Mouse (Mus musculus) hindbrain, embryonic 11.5 days (tissue): ENCODE data around the gene Gm20388. TPM values are rescaled to one million over a fixed set of nuclear protein-coding genes. Genes with fewer than 3 reads are reported as not detected.

Experiments used
- ATAC-seq: fragments of 200-750 bp; cut with Nextera tagmentation; 2 replicates; pipeline ENCODE4 v1.8.0; 2017; ENCODE audit warnings: mild to moderate bottlenecking, moderate TSS enrichment, moderate library complexity; ENCODE audit not compliant: low FRiP score
- DNase-seq: peaks from one replicate; pipeline ENCODE4 v3.0.0-alpha.2; 2015; ENCODE audit warnings: low spot score
- H3K27ac ChIP-seq: fragments of 300-500 bp; sonication (generic); 2 replicates; pipeline ENCODE4 v1.5.1; 2014; ENCODE audit warnings: mild to moderate bottlenecking, low read depth, low read length
- H3K27me3 ChIP-seq: fragments of 300-500 bp; sonication (generic); 2 replicates; pipeline ENCODE4 v1.6.1; 2014; ENCODE audit warnings: mild to moderate bottlenecking, low read length, moderate library complexity, mixed read lengths; ENCODE audit not compliant: control insufficient read depth, insufficient read depth
- H3K36me3 ChIP-seq: fragments of 300-500 bp; sonication (generic); 2 replicates; pipeline ENCODE4 v1.6.1; 2014; ENCODE audit warnings: mild to moderate bottlenecking, low read length, moderate library complexity, mixed read lengths; ENCODE audit not compliant: control insufficient read depth, insufficient read depth
- H3K4me1 ChIP-seq: fragments of 300-500 bp; sonication (generic); replicated peaks from 2 replicates; pipeline ENCODE4 v1.6.1; 2014; ENCODE audit warnings: low read length, mixed read lengths; ENCODE audit not compliant: control insufficient read depth, insufficient read depth
- H3K4me2 ChIP-seq: fragments of 300-500 bp; sonication (generic); replicated peaks from 2 replicates; pipeline ENCODE4 v1.6.1; 2014; ENCODE audit warnings: mild to moderate bottlenecking, low read depth, low read length
- H3K4me3 ChIP-seq: fragments of 300-500 bp; sonication (generic); 2 replicates; pipeline ENCODE4 v1.5.1; 2014; ENCODE audit warnings: low read depth, low read length
- H3K9ac ChIP-seq: fragments of 300-500 bp; sonication (generic); 2 replicates; pipeline ENCODE4 v1.6.1; 2014; ENCODE audit warnings: low read depth, low read length
- H3K9me3 ChIP-seq: fragments of 300-500 bp; sonication (generic); 2 replicates; pipeline ENCODE4 v1.6.1; 2016; ENCODE audit warnings: low read length; ENCODE audit not compliant: control insufficient read depth
- WGBS: fragments of 180-500 bp; shearing (Covaris S2); extraction: QIAGEN DNeasy Blood & Tissue Kit; methylation state at CpG from one replicate; pipeline ENCODE4 v1.1.7; 2014; 5-methylcytosine and 5-hydroxymethylcytosine counted together
- polyA plus RNA-seq: library from polyadenylated mRNA; unstranded; fragments of >200 nt; fragmentation: Nextera tagmentation; extraction: Ambion mirVana; gene quantifications from 2 replicates; pipeline ENCODE4 v1.2.1, GENCODE M21; 2014

The Gm20388 gene
- polyA plus RNA-seq, 1 experiment from 2014 or later: 11.8 TPM

- Histone ChIP-seq H3K9me3 (no peaks in the 10 kb centered on the region), H3K36me3 (no peaks in the 10 kb centered on the region), H3K4me2 (no peak overlapping the region), H3K27me3 (no peaks in the 10 kb centered on the region), H3K4me3 (no peak overlapping the region), H3K9ac (no peak overlapping the region), H3K27ac (no peak overlapping the region), H3K4me1 (0 out of 2 replicates have a peak, but pooled peaks cover 4% of the 10 kb centered on the region)
- DNase-seq (no peak), ATAC-seq (no peak)
- 76% methylated on average over 10 of the region's 10 CpGs for WGBS
Measured at GRCm38 (mm10) chr8:121848495-121848894, 1937.9 kb downstream of the Gm20388 start.

GRCm38 (mm10) chr8:121849303-121849702, 1938.7 kb downstream of the Gm20388 start:
- Histone ChIP-seq H3K27me3 (no peaks in the 10 kb centered on the region), H3K4me2 (no peak overlapping the region), H3K36me3 (no peaks in the 10 kb centered on the region), H3K9me3 (no peaks in the 10 kb centered on the region), H3K4me3 (no peak overlapping the region), H3K9ac (no peak overlapping the region), H3K4me1 (0 out of 2 replicates have a peak, but pooled peaks cover 4% of the 10 kb centered on the region), H3K27ac (no peak overlapping the region)
- no peak for ATAC-seq
- 74% methylated on average over 9 of the region's 9 CpGs for WGBS
- no peak for DNase-seq

- 18% methylated on average over 6 of the region's 6 CpGs for WGBS
- no peak overlapping the region for H3K4me2 ChIP-seq
- no peak overlapping the region for H3K27ac ChIP-seq
- no peaks in the 10 kb centered on the region for H3K27me3 ChIP-seq
- H3K9me3 ChIP-seq: no peaks in the 10 kb centered on the region
- H3K4me1 ChIP-seq: 0 out of 2 replicates have a peak, but pooled peaks cover 4% of the 10 kb centered on the region
- no peak overlapping the region for H3K9ac ChIP-seq
- ATAC-seq (no peak), DNase-seq (peak; percentile 81)
- no peak overlapping the region for H3K4me3 ChIP-seq
- no peaks in the 10 kb centered on the region for H3K36me3 ChIP-seq
Measured at GRCm38 (mm10) chr8:121850018-121850417, 1939.4 kb downstream of the Gm20388 start.

- Histone ChIP-seq H3K9me3 (no peaks in the 10 kb centered on the region), H3K4me1 (0 out of 2 replicates have a peak, but pooled peaks cover 4% of the 10 kb centered on the region), H3K27ac (no peak overlapping the region), H3K27me3 (no peaks in the 10 kb centered on the region), H3K9ac (no peak overlapping the region), H3K4me2 (peak overlapping the region; percentile 32), H3K36me3 (no peaks in the 10 kb centered on the region), H3K4me3 (no peak overlapping the region)
- DNase-seq: peak; percentile 20
- no peak for ATAC-seq
- WGBS: 35% methylated on average over 12 of the region's 12 CpGs
Measured at GRCm38 (mm10) chr8:121850436-121850820, 1939.8 kb downstream of the Gm20388 start.

GRCm38 (mm10) chr8:121850821-121851470, 1940.3 kb downstream of the Gm20388 start:
- Histone ChIP-seq H3K9me3 (no peaks in the 10 kb centered on the region), H3K4me1 (0 out of 2 replicates have a peak, but pooled peaks cover 4% of the 10 kb centered on the region), H3K4me3 (no peak overlapping the region), H3K36me3 (no peaks in the 10 kb centered on the region), H3K27ac (no peak overlapping the region), H3K9ac (peak overlapping the region; percentile 32; the same call in 1 of the 2 replicates), H3K4me2 (peak overlapping the region; percentile 32), H3K27me3 (no peaks in the 10 kb centered on the region)
- ATAC-seq (peak; percentile 76), DNase-seq (peak; percentile 100)
- 7% methylated on average over 24 of the region's 24 CpGs for WGBS

GRCm38 (mm10) chr8:121851716-121852115, 1941.1 kb downstream of the Gm20388 start:
- 51% methylated on average over 7 of the region's 7 CpGs for WGBS
- ATAC-seq: no peak

GRCm38 (mm10) chr8:121852464-121852863, 1941.8 kb downstream of the Gm20388 start:
- no peak overlapping the region for H3K4me2 ChIP-seq
- DNase-seq (no peak), ATAC-seq (no peak)
- H3K9ac ChIP-seq: no peak overlapping the region
- H3K36me3 ChIP-seq: no peaks in the 10 kb centered on the region
- no peak overlapping the region for H3K27ac ChIP-seq
- H3K9me3 ChIP-seq: no peaks in the 10 kb centered on the region
- no peaks in the 10 kb centered on the region for H3K27me3 ChIP-seq
- H3K4me1 ChIP-seq: 0 out of 2 replicates have a peak, but pooled peaks cover 4% of the 10 kb centered on the region
- no peak overlapping the region for H3K4me3 ChIP-seq
- 70% methylated on average over 7 of the region's 7 CpGs for WGBS

More at GRCm38 (mm10) chr8:121851716-121852115, 1941.1 kb downstream of the Gm20388 start:
- Histone ChIP-seq H3K4me3 (no peak overlapping the region), H3K9ac (no peak overlapping the region; the same call in 1 of the 2 replicates), H3K36me3 (no peaks in the 10 kb centered on the region), H3K27ac (no peak overlapping the region), H3K27me3 (no peaks in the 10 kb centered on the region), H3K4me1 (0 out of 2 replicates have a peak, but pooled peaks cover 4% of the 10 kb centered on the region), H3K9me3 (no peaks in the 10 kb centered on the region), H3K4me2 (no peak overlapping the region)
- no peak for DNase-seq

- H3K27ac ChIP-seq: no peak overlapping the region
- 88% methylated on average over 2 of the region's 2 CpGs for WGBS
- ATAC-seq: no peak
Measured at GRCm38 (mm10) chr8:121853586-121853985, 1942.9 kb downstream of the Gm20388 start.

More at GRCm38 (mm10) chr8:121853586-121853985, 1942.9 kb downstream of the Gm20388 start:
- no peak overlapping the region for H3K4me2 ChIP-seq
- H3K9ac ChIP-seq: no peak overlapping the region
- 0 out of 2 replicates have a peak, but pooled peaks cover 4% of the 10 kb centered on the region for H3K4me1 ChIP-seq
- no peak overlapping the region for H3K4me3 ChIP-seq
- H3K9me3 ChIP-seq: no peaks in the 10 kb centered on the region
- H3K27me3 ChIP-seq: no peaks in the 10 kb centered on the region
- DNase-seq: no peak
- no peaks in the 10 kb centered on the region for H3K36me3 ChIP-seq
